Mouse (Mus musculus): Measurements from ENCODE around the gene 4930516K23Rik.

The 4930516K23Rik gene

GRCm38 (mm10) chr7:104061345-104061744, at the start of gene 4930516K23Rik:
Gene 4930516K23Rik, minus strand, starts transcription at chr7:104061445.
- DNase-seq = no peak

- no peak for DNase-seq
These were observed 43.4 kb upstream of the 4930516K23Rik start, which contains the start of gene Olfr646 for GRCm38 (mm10) chr7:104104757-104104972. Gene Olfr646, plus strand, starts transcription at chr7:104104873.

GRCm38 (mm10) chr7:104103913-104104756, 42.9 kb upstream of the 4930516K23Rik start:
- no peak for DNase-seq

- no peak for DNase-seq
These were observed 24.1 kb upstream of the 4930516K23Rik start, which contains the start of gene Olfr645 for GRCm38 (mm10) chr7:104085365-104085764. Gene Olfr645, minus strand, starts transcription at chr7:104085465.

GRCm38 (mm10) chr7:104071769-104072168, 10.5 kb upstream of the 4930516K23Rik start, which contains the start of gene Olfr644:
Gene Olfr644, minus strand, starts transcription at chr7:104071869.
- no peak for DNase-seq

- DNase-seq = no peak
These were observed 2.0 kb downstream of the 4930516K23Rik start for GRCm38 (mm10) chr7:104059215-104059614.

- DNase-seq = no peak
These were observed 8.7 kb downstream of the 4930516K23Rik start, which contains the start of gene Olfr642 for GRCm38 (mm10) chr7:104052566-104052965. Gene Olfr642, minus strand, starts transcription at chr7:104052666.

- no peak for DNase-seq
These were observed 10.5 kb downstream of the 4930516K23Rik start for GRCm38 (mm10) chr7:104050745-104051144.

- DNase-seq = no peak
These were observed 26.1 kb downstream of the 4930516K23Rik start, which contains the start of gene Olfr641 for GRCm38 (mm10) chr7:104035145-104035544. Gene Olfr641, plus strand, starts transcription at chr7:104035445.

- DNase-seq = no peak
These were observed 34.3 kb downstream of the 4930516K23Rik start for GRCm38 (mm10) chr7:104026978-104027377.

- no peak for DNase-seq
These were observed 35.8 kb downstream of the 4930516K23Rik start, which contains the start of gene Olfr640 for GRCm38 (mm10) chr7:104025473-104025872. Gene Olfr640, minus strand, starts transcription at chr7:104025573.

- no peak for DNase-seq
These were observed 39.6 kb downstream of the 4930516K23Rik start for GRCm38 (mm10) chr7:104021651-104022050.

- no peak for DNase-seq
These were observed 42.3 kb downstream of the 4930516K23Rik start for GRCm38 (mm10) chr7:104018953-104019352.

GRCm38 (mm10) chr7:104017203-104017602, 44.0 kb downstream of the 4930516K23Rik start, which contains the start of gene Olfr639:
Gene Olfr639, minus strand, starts transcription at chr7:104017303.
- DNase-seq = no peak
